Mouse (Mus musculus): Measurements from ENCODE around the gene Slc16a4. TPM values are rescaled to one million over a fixed set of nuclear protein-coding genes. Genes with fewer than 3 reads are reported as not detected.

The Slc16a4 gene
- total RNA-seq, 4 experiments from 2014 or later = 0.62 to 1.6 (median 1.1) TPM

- DNase-seq (ENCODE audit: low spot score in 2 of 2) = no peak
These were observed 66.7 kb downstream of the Slc16a4 start for GRCm38 (mm10) chr3:107357700-107358234.

- no peak for DNase-seq (ENCODE audit: low spot score in 2 of 2)
These were observed 69.3 kb downstream of the Slc16a4 start for GRCm38 (mm10) chr3:107360341-107360740.

Other genes with a start within 250 kb of the Slc16a4 start
- 100 to 1,000 TPM in 2 of 4 experiments, 10 to 100 TPM in 2; 84.2 to 114 (median 96.6) TPM for gene Kcna2, start 190.1 kb upstream of the Slc16a4 start, total RNA-seq (2022)
- not detected for gene Kcna10, start 108.2 kb upstream of the Slc16a4 start, total RNA-seq (2022)
- gene Cym, start 69.5 kb upstream of the Slc16a4 start, total RNA-seq (2022) = under 1 TPM in 1 of 4 experiments, not detected in 3; 0.27 TPM
- not detected for gene A630076J17Rik, start 60.6 kb upstream of the Slc16a4 start, total RNA-seq (2022)
- gene Prok1, start 51.5 kb upstream of the Slc16a4 start, total RNA-seq (2022) = under 1 TPM in 2 of 4 experiments, not detected in 2; 0.18 to 0.31 TPM
- 10 to 100 TPM; 59.9 to 73.1 (median 66.1) TPM for gene Lamtor5, start 12.4 kb upstream of the Slc16a4 start, total RNA-seq (2022)
- 10 to 100 TPM; 26.1 to 29.9 (median 28.4) TPM for gene Rbm15, start 42.4 kb downstream of the Slc16a4 start, total RNA-seq (2022)
- gene Kcnc4, start 168.3 kb downstream of the Slc16a4 start, total RNA-seq (2022) = 10 to 100 TPM; 51.8 to 70.3 (median 61.7) TPM
- 100 to 1,000 TPM; 272 to 323 (median 290) TPM for gene Slc6a17, start 226.8 kb downstream of the Slc16a4 start, total RNA-seq (2022)